Mouse (Mus musculus) embryonic stem cell, embryonic (primary cell): ENCODE data around the gene Rhbdf1.

Source experiments
- CTCF ChIA-PET, 4 experiments: fragments of 300-600 bp in 2 of 4; fragments of 350-600 bp in 2 of 4; sonication (Branson Sonifier 250); formaldehyde crosslinking; loops; one replicate each; lab custom pipeline; 2022; ENCODE audit warnings: inconsistent platforms in 2 of 4; lab: Charles Lee
- POLR2A ChIA-PET, 4 experiments: fragments of 300-600 bp in 2 of 4; fragments of 350-600 bp in 2 of 4; sonication (Branson Sonifier 250); formaldehyde crosslinking; loops; one replicate each; lab custom pipeline; 2022; ENCODE audit warnings: antibody characterized with exemption in 4 of 4, inconsistent platforms in 1 of 4; lab: Charles Lee

The Rhbdf1 gene

DNA sequence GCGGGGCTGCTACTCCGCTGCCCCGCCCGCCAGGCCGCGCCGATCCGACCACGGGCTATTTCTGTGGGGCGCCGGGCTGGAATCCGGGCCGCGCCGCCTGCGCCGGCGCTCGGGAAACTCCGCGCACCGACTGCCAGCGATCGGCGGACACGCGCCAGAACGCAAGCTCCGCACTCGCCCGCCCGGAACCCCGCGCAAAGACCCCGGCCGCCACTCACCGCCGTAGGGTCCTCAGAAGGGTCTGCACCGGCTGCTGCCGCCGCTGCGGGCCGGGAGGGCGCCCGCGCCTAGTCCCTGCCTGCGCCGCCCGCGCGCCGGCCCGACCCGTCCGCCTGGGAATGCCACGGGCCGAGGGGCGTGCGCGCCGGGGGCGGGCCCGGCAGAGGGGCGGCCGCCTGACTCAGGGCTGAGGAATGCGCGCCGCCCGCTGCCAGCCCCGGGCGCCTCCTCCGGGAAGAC lies at the start of gene Rhbdf1:
Rhbdf1 (minus strand) TSS at position 350 of the 459 bp plus-strand sequence.
- ChIA-PET POLR2A (interaction anchor here in 3 of 4 experiments (0.6 to 13.6 kb wide), 15 partner anchors 12 to 311 kb away, joined by 3 to 108 read pairs (median 4); partner anchors contain the start of genes Nprl3 (in 2 of the 3), Snrnp25 (in 2 of the 3) and Stk10 (in 1 of the 3)), CTCF (interaction anchor here in 3 of 4 experiments (0.7 to 4.2 kb wide), 6 partner anchors 16 to 127 kb away, joined by 3 to 36 read pairs (median 11); partner anchors contain the start of gene Snrnp25 (in 1 of the 3))

GRCm38 (mm10) chr11:32271178-32271577 lies 49.1 kb upstream of the Rhbdf1 start:
- POLR2A ChIA-PET, result interaction anchor here in 1 of 4 experiments (0.6 kb wide), 1 partner anchor 25 kb away, joined by 4 read pairs; no protein-coding TSS in a partner anchor
- CTCF ChIA-PET, result interaction anchor here in 1 of 4 experiments (0.6 kb wide), 1 partner anchor 216 kb away, joined by 9 read pairs; no protein-coding TSS in a partner anchor

DNA sequence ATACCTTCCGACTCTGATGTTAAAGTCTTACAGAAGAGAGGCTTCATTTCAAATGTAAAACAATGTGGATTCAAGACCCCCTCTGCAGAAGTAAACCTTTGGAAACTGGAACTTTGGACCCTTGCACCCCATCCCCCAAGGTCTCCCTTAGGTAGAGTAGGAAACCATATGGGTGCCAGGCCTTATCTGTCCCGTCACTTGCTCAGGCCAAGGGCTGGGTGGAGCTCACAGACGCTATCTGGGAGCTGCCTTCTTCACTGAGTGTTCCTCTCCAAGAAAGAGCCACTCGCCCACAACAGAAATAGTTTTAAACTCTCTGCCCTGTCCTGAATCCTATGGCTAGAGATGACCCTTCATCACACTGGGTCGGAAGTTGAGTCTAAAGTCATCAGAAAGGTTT lies 46.9 kb upstream of the Rhbdf1 start:
- POLR2A ChIA-PET, result interaction anchor here in 2 of 4 experiments (0.6 to 3.3 kb wide), 9 partner anchors 8 to 399 kb away, joined by 3 to 15 read pairs (median 6); partner anchors contain the start of genes Hbq1b (in 1 of the 2), Sh3pxd2b (in 1 of the 2) and Stk10 (in 1 of the 2)
- CTCF ChIA-PET, result interaction anchor here in 3 of 4 experiments (0.8 to 1.2 kb wide), 3 partner anchors 18 to 86 kb away, joined by 3 to 4 read pairs (median 3); partner anchors contain the start of gene Hbq1b (in 1 of the 3)

- POLR2A ChIA-PET, result interaction anchor here in 3 of 4 experiments (0.7 to 3.3 kb wide), 32 partner anchors 8 to 398 kb away, joined by 3 to 15 read pairs (median 3); partner anchors contain the start of genes Hbq1b (in 2 of the 3), Stk10 (in 2 of the 3), Hba-x (in 1 of the 3) and Snrnp25 (in 1 of the 3)
These were observed 45.9 kb upstream of the Rhbdf1 start for GRCm38 (mm10) chr11:32267964-32268363.

GRCm38 (mm10) chr11:32267188-32267884 lies 45.2 kb upstream of the Rhbdf1 start, which contains the start of gene Nprl3:
Nprl3 (minus strand) TSS chr11:32267707.
- ChIA-PET POLR2A (interaction anchor here in 3 of 4 experiments (0.7 to 3.3 kb wide), 30 partner anchors 8 to 397 kb away, joined by 3 to 15 read pairs (median 3); partner anchors contain the start of genes Hbq1b (in 2 of the 3), Hba-x (in 1 of the 3), Snrnp25 (in 1 of the 3) and Stk10 (in 1 of the 3)), CTCF (interaction anchor here (0.6 to 1.5 kb wide), 7 partner anchors 19 to 73 kb away, joined by 3 to 4 read pairs (median 4); partner anchors contain the start of gene Hbq1b (in 1 of the 4))

More at GRCm38 (mm10) chr11:32267964-32268363, 45.9 kb upstream of the Rhbdf1 start:
- CTCF ChIA-PET, result interaction anchor here in 3 of 4 experiments (0.5 to 1.5 kb wide), 7 partner anchors 19 to 491 kb away, joined by 3 to 4 read pairs (median 4); partner anchors contain the start of gene Hbq1b (in 1 of the 3)

- ChIA-PET POLR2A (interaction anchor here in 2 of 4 experiments (1.1 to 3.3 kb wide), 12 partner anchors 8 to 121 kb away, joined by 3 to 15 read pairs (median 4); partner anchors contain the start of genes Hba-x (in 1 of the 2), Hbq1b (in 1 of the 2) and Snrnp25 (in 1 of the 2)), CTCF (interaction anchor here in 2 of 4 experiments (0.6 to 1.2 kb wide), 3 partner anchors 20 to 54 kb away, joined by 3 to 4 read pairs (median 4); partner anchors contain the start of gene Hbq1b (in 1 of the 2))
These were observed 44.7 kb upstream of the Rhbdf1 start for GRCm38 (mm10) chr11:32266776-32267175.

DNA sequence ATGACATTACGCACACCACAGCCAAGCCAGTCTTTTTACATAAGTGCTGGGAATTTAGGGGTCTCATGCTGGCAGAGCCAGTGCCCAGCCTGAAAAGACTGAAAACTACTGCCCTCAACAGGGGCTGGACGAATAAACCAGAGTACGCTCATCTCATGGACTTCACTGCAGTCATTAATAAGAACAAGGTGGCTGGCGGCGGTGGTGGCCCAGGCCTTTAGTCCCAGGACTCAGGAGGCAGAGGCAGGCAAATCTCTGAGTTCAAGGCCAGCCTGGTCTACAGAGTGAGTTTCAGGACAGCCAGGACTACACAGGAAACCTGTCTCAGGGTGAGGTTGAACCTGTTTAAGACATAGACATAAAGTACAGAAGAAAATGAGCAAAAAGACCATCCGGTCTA lies 44.1 kb upstream of the Rhbdf1 start:
- ChIA-PET CTCF (no interaction called here), POLR2A (interaction anchor here in 2 of 4 experiments (1.1 to 3.3 kb wide), 5 partner anchors 10 to 62 kb away, joined by 3 to 9 read pairs (median 5); partner anchors contain the start of gene Snrnp25 (in 2 of the 2))

DNA sequence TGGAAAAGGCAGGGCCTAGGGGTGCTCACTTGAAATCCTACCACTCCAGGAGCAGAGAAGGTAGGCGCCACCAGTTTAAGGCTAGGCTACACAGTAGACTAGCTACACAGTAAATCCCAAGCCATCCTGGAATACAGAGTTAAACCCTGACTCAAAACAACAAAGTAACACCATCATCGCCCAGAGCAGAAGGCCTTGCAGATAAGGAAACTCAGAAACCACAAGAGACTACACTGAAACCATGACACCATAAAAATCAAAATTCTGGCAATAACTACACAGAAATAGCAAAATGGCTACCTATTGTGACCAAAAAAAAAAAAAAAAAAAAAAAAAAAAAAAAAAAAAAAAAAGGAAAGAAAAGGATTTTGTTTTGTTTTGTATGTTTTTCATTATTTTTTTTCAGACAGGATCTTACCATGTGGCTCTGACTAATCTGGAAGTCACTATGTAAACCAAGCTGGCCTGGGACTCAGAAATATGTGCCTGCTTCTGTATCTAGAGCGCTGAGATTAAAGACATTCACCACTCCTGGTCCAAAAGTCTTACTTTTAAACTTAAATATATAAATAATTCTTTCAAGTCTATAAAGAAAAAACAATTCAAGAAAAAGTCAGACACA lies 43.1 kb upstream of the Rhbdf1 start:
- CTCF ChIA-PET, result interaction anchor here in 3 of 4 experiments (0.6 to 0.9 kb wide), 3 partner anchors 23 to 60 kb away, joined by 3 to 15 read pairs (median 3); partner anchors contain the start of gene Snrnp25 (in 1 of the 3)
- POLR2A ChIA-PET, result interaction anchor here in 2 of 4 experiments (0.6 to 3.3 kb wide), 5 partner anchors 12 to 359 kb away, joined by 3 to 9 read pairs (median 4); partner anchors contain the start of gene Snrnp25 (in 2 of the 2)

- CTCF ChIA-PET, result no interaction called here
- POLR2A ChIA-PET, result interaction anchor here in 1 of 4 experiments (0.7 to 1.3 kb wide), 4 partner anchors 9 to 58 kb away, joined by 3 to 4 read pairs (median 3); partner anchors contain the start of gene Snrnp25
These were observed 40.7 kb upstream of the Rhbdf1 start for GRCm38 (mm10) chr11:32262674-32263415.

GRCm38 (mm10) chr11:32256566-32256965 lies 34.5 kb upstream of the Rhbdf1 start:
- POLR2A ChIA-PET, result interaction anchor here in 1 of 4 experiments (1.9 kb wide), 1 partner anchor 10 kb away, joined by 9 read pairs; the partner anchor contains the start of gene Nprl3
- CTCF ChIA-PET, result interaction anchor here in 2 of 4 experiments (0.6 to 2.5 kb wide), 3 partner anchors 19 to 95 kb away, joined by 3 to 5 read pairs (median 3); partner anchors contain the start of gene Hbq1b (in 1 of the 2)

DNA sequence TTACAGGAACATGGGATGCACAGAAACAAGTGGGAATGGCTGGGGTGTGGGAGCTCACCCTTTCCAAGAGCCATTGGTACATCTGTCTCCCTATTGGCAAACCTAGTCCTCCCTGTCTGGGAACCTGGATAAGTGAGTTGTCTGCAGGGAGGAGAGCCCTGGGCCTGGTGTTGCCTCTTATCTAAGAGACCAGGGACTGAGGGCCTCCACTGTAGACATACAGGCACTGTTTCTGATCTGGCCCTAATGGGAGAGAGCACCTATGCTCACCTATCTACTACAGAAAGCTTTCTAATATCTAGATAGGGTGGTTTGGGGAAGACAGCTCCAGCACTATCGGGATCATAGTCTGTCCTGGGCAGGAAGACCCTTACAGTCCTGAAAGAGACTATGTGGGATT lies 34.0 kb upstream of the Rhbdf1 start:
- ChIA-PET CTCF (interaction anchor here in 2 of 4 experiments (0.6 to 2.5 kb wide), 3 partner anchors 19 to 95 kb away, joined by 3 to 5 read pairs (median 3); partner anchors contain the start of gene Hbq1b (in 1 of the 2)), POLR2A (interaction anchor here in 1 of 4 experiments (0.9 to 1.9 kb wide), 2 partner anchors 11 to 12 kb away, joined by 3 to 9 read pairs; partner anchors contain the start of gene Nprl3)

DNA sequence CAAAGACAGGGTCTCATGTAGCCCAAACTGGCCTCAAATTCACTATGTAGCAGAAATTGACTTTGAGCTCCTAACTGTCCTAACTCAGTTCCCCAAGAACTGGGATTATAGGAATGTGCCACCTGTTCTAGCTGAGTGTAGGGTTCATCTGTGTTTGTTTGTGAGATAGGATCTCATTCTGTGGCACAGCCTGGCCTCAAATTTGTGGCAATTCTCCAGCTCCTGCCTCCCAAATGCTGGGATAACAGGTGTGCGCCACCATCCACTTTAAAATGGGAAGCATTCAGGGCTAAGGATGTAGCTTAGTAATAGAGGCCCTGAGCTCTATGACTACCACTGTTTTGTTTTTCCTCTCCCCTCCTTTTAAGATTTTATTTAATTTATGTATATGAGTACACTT lies 31.0 kb upstream of the Rhbdf1 start:
- POLR2A ChIA-PET, result interaction anchor here in 2 of 4 experiments (0.9 to 1.6 kb wide), 3 partner anchors 9 to 14 kb away, joined by 3 to 6 read pairs (median 3); partner anchors contain the start of gene Nprl3 (in 1 of the 2)
- CTCF ChIA-PET, result no interaction called here

GRCm38 (mm10) chr11:32250880-32251763 lies 29.0 kb upstream of the Rhbdf1 start:
- CTCF ChIA-PET, result no interaction called here
- POLR2A ChIA-PET, result no interaction called here

GRCm38 (mm10) chr11:32248350-32248749 lies 26.2 kb upstream of the Rhbdf1 start:
- ChIA-PET POLR2A (interaction anchor here in 1 of 4 experiments (1.3 to 2.0 kb wide), 2 partner anchors 20 to 26 kb away, joined by 4 to 5 read pairs; partner anchors contain the start of gene Rhbdf1), CTCF (interaction anchor here in 3 of 4 experiments (0.6 to 2.2 kb wide), 3 partner anchors 11 to 142 kb away, joined by 3 to 8 read pairs (median 6); no protein-coding TSS in a partner anchor)

DNA sequence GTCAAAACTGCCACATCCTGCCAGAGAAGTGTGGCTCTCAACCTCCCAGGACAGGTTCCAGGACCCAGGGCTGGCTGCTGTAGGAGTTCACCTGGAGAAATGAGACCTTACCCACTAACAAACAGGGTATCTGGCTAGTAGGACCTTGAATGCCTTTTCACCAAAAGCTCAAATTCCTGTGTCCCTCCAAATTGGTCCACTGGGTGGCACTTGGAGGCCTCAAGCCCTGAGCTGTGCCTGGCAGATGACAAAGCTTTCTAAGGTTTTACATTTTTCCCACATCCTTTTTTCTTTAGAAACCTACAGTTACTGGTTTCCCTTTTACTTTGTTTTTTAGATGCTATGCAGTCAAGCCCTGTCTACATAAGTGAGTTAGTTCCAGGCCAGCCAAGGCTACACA lies 25.0 kb upstream of the Rhbdf1 start:
- ChIA-PET POLR2A (interaction anchor here in 3 of 4 experiments (0.8 to 2.0 kb wide), 5 partner anchors 11 to 42 kb away, joined by 3 to 4 read pairs (median 3); partner anchors contain the start of gene Snrnp25 (in 1 of the 3)), CTCF (interaction anchor here in 3 of 4 experiments (0.5 to 2.8 kb wide), 7 partner anchors 9 to 448 kb away, joined by 3 to 8 read pairs (median 6); no protein-coding TSS in a partner anchor)
